Mouse (Mus musculus) midbrain, embryonic 13.5 days (tissue): Measurements from ENCODE around the gene Cdca7. TPM values are rescaled to one million over a fixed set of nuclear protein-coding genes. Genes with fewer than 3 reads are reported as not detected.

Experiments used
- ATAC-seq: fragments of 200-750 bp; cut with Nextera tagmentation; 2 replicates; pipeline ENCODE4 v1.8.0; 2017; ENCODE audit warnings: mild to moderate bottlenecking, moderate TSS enrichment, moderate library complexity
- H3K27ac ChIP-seq: fragments of 300-500 bp; sonication (generic); 2 replicates; pipeline ENCODE4 v1.5.1; 2015; ENCODE audit warnings: inconsistent platforms, mild to moderate bottlenecking, moderate library complexity
- H3K27me3 ChIP-seq: fragments of 300-500 bp; sonication (generic); 2 replicates; pipeline ENCODE4 v1.6.1; 2015; ENCODE audit warnings: mild to moderate bottlenecking, inconsistent platforms
- H3K36me3 ChIP-seq: fragments of 300-500 bp; sonication (generic); 2 replicates; pipeline ENCODE4 v1.6.1; 2015; ENCODE audit warnings: mild to moderate bottlenecking, inconsistent platforms
- H3K4me1 ChIP-seq: fragments of 300-500 bp; sonication (generic); replicated peaks from 2 replicates; pipeline ENCODE4 v1.6.1; 2015; ENCODE audit warnings: inconsistent platforms
- H3K4me2 ChIP-seq: fragments of 300-500 bp; sonication (generic); replicated peaks from 2 replicates; pipeline ENCODE4 v1.6.1; 2015; ENCODE audit warnings: moderate library complexity, mild to moderate bottlenecking, inconsistent platforms
- H3K4me3 ChIP-seq: fragments of 300-500 bp; sonication (generic); replicated peaks from 2 replicates; pipeline ENCODE4 v1.5.1; 2015; ENCODE audit warnings: mild to moderate bottlenecking, inconsistent platforms
- H3K9ac ChIP-seq: fragments of 300-500 bp; sonication (generic); replicated peaks from 2 replicates; pipeline ENCODE4 v1.6.1; 2015; ENCODE audit warnings: mild to moderate bottlenecking, inconsistent platforms
- H3K9me3 ChIP-seq: fragments of 300-500 bp; sonication (generic); 2 replicates; pipeline ENCODE4 v1.6.1; 2016; ENCODE audit warnings: mild to moderate bottlenecking, inconsistent platforms
- WGBS: fragments of 180-500 bp; shearing (Covaris S2); methylation state at CpG from one replicate; pipeline ENCODE4 v1.1.7; 2015; 5-methylcytosine and 5-hydroxymethylcytosine counted together
- polyA plus RNA-seq: library from polyadenylated mRNA; unstranded; fragments of >200 nt; fragmentation: Nextera tagmentation; extraction: Ambion mirVana; gene quantifications from 2 replicates; pipeline ENCODE4 v1.2.1, GENCODE M21; 2015

Cdca7 gene
- polyA plus RNA-seq, 1 experiment from 2014 or later: 55.0 TPM

DNA sequence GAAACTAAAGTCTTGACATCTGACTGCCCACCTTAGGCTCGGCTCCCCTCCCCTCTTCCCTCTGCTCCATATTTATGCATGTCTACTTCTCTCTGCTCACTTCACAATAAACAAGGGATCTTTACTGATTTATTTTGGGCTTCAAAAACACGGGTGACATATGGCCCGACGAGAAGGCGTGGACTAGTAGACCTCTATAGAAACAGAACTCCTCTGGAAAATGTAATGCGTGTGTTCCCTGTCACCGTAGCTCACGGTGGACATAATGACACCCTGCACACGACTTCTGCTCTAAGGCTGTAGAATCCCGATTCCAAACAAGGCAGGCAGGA is 53.0 kb downstream of the Cdca7 start:
- peak overlapping the region; percentile 65 for H3K27ac ChIP-seq

GRCm38 (mm10) chr2:72529358-72530319 is 53.7 kb downstream of the Cdca7 start:
- Histone ChIP-seq H3K4me1 (peaks cover 15% of the 10 kb centered on the region), H3K9me3 (no peaks in the 10 kb centered on the region), H3K27ac (peak overlapping the region; percentile 65), H3K27me3 (peaks cover 75% of the 10 kb centered on the region), H3K9ac (peak overlapping the region; percentile 56), H3K4me2 (peak overlapping the region; percentile 58), H3K4me3 (peak overlapping the region; percentile 31), H3K36me3 (no peaks in the 10 kb centered on the region)
- WGBS: 9% methylated on average over 25 of the region's 25 CpGs
- peak; percentile 89 for ATAC-seq

More for the DNA sequence above, 53.0 kb downstream of the Cdca7 start:
- H3K36me3 ChIP-seq: no peaks in the 10 kb centered on the region
- ATAC-seq: no peak; the same call in 1 of the 2 replicates
- H3K9ac ChIP-seq: peak overlapping the region; percentile 56; the same call in 1 of the 2 replicates
- WGBS: 22% methylated on average over 10 of the region's 10 CpGs
- H3K4me1 ChIP-seq: peaks cover 15% of the 10 kb centered on the region
- H3K4me3 ChIP-seq: peak overlapping the region; percentile 31; the same call in 1 of the 2 replicates
- H3K9me3 ChIP-seq: no peaks in the 10 kb centered on the region
- peaks cover 75% of the 10 kb centered on the region for H3K27me3 ChIP-seq
- H3K4me2 ChIP-seq: peak overlapping the region; percentile 58

DNA sequence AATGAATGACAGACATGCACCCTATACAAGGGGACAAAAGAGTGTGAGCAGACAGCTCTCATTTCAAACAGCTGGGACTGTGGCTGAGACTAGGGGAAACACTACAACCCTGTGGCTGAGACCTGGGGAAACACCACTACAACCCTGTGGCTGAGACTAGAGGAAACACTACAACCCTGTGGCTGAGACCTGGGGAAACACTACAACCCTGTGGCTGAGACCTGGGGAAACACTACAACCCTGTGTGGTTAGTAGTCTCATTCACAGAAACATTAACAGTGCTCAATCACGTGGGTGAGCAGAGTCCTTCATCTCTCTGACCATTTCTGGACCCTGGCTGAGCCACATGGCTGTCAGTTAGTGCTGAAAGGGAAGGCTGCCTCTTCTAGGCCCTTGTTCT is 59.9 kb downstream of the Cdca7 start:
- Histone ChIP-seq H3K4me2 (no peak overlapping the region), H3K27me3 (peaks cover 81% of the 10 kb centered on the region), H3K36me3 (no peaks in the 10 kb centered on the region), H3K9me3 (no peaks in the 10 kb centered on the region), H3K4me3 (no peak overlapping the region), H3K4me1 (no peaks in the 10 kb centered on the region), H3K9ac (no peak overlapping the region), H3K27ac (no peak overlapping the region)
- WGBS: 48% methylated on average over 1 of the region's 1 CpGs
- ATAC-seq: no peak

Other genes with a start within 250 kb of the Cdca7 start
- 5.5 and 6.1 TPM in 2 replicates for gene Map3k20, start 190.5 kb upstream of the Cdca7 start, polyA plus RNA-seq